Mouse (Mus musculus): ENCODE measurements around the gene Tmem184b. TPM values are rescaled to one million over a fixed set of nuclear protein-coding genes. Genes with fewer than 3 reads are reported as not detected.

Gene Tmem184b
- polyA plus RNA-seq, 1 experiment = 110 TPM

DNA sequence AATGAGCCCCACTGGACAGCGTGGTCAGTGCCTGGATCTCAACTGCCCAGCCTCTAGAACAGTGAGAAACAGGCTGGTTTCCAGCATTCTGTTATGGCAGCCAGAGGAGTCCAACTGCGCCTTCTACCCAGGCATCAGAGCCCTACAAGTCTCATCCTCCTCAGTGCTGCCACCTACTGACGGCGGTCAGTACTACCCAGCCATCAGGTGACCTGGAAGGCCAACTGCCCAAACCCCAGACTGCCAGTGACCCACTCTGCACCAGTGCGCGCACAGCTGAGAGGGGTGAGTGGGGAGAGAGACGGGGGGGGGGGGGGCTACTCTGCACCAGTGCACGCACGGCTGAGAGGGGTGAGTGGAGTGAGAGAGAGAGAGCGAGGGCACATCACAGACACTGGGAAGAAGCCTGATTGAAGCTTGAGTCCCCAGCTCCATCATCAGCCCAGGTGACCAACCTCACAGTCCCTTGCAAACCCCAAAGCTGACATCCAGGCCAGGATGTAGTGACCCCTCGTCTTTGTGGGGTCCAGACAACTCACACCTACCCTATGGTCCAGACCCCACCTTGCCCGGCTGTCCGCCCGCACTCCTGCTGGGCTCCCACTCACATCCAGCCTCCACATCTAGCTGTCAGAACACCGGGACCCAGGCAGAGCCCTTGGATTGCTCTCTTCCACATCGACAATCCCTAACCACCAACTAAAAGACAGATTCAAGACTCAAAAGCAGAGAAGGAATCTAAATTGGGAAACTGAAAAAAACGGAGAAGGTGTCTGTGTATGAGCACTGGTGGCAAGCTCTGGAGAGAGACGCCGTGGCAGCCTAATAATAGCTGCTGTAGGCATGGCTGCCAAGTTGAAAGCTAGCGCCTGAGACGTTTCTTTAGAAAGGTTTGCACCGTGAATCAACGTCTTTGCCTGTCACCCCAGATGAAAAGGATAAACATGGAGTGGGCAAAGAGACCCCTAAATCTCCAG is 22.6 kb downstream of the Tmem184b start:
- Histone ChIP-seq H3ac (ENCODE audit: control insufficient read depth, insufficient read length) (no peak overlapping the region), H3K4me2 (ENCODE audit: low read depth) (peak overlapping the region; percentile 29), H3K27me3 (ENCODE audit: control insufficient read depth, insufficient read depth, insufficient read length) (no peaks in the 10 kb centered on the region), H3K79me2 (ENCODE audit: control insufficient read depth, insufficient read depth) (peaks cover 9% of the 10 kb centered on the region), H3K36me3 (ENCODE audit: control insufficient read depth, insufficient read depth) (peaks cover 17% of the 10 kb centered on the region), H3K4me3 (no peak overlapping the region)
- TF ChIP-seq MYOG (IDR thresholded peaks at IDR 0.05; ENCODE audit: control insufficient read depth in 1 of 3, insufficient read depth in 1 of 3, insufficient read length in 2 of 3, low read depth in 2 of 3) (peak in 1 of 3 experiments; percentile 62), USF1 (IDR thresholded peaks at IDR 0.05; ENCODE audit: low read depth) (no peak), MAX (IDR thresholded peaks at IDR 0.05; ENCODE audit: low read depth) (no peak), MYOD1 (IDR thresholded peaks at IDR 0.05; ENCODE audit: control insufficient read depth in 1 of 3, insufficient read length in 2 of 3, low read depth in 2 of 3) (peak in 2 of 3 experiments; percentile 30 to 42), TCF3 (IDR thresholded peaks at IDR 0.05; ENCODE audit: insufficient read length, low read depth) (no peak), SRF (IDR thresholded peaks at IDR 0.05; ENCODE audit: control insufficient read depth, insufficient read length, low read depth) (no peak), CEBPB (IDR thresholded peaks at IDR 0.05; ENCODE audit: insufficient read depth, poor library complexity, severe bottlenecking) (no peak), REST (IDR thresholded peaks at IDR 0.05; ENCODE audit: insufficient read depth, insufficient read length) (no peak), POLR2A (IDR thresholded peaks at IDR 0.05; ENCODE audit: insufficient read length, low read depth) (no peak)

DNA sequence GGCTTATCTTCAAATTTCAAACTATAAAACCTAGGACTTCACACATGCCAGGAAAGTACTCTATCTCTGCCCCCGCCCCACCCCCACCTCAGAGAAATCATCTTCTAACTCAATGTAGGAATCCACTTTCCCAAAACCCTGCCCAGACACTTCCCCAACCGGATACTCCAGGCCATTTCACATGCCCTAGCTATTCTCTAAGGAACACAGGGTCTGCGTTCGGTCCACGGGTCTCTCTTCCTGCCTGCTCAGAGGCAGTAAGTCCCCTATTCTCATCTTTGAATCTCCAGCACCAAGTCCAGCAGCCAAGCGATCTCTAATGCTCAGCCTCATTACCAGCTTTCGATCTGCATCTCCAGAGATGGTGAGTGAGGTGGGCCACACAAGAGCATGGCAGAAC is 23.7 kb downstream of the Tmem184b start:
- TF ChIP-seq TCF3 (IDR thresholded peaks at IDR 0.05; ENCODE audit: insufficient read length, low read depth) (no peak), MYOD1 (IDR thresholded peaks at IDR 0.05; ENCODE audit: control insufficient read depth in 1 of 3, insufficient read length in 2 of 3, low read depth in 2 of 3) (no peak)
- no peak overlapping the region for H3K4me3 ChIP-seq
- H3K4me2 ChIP-seq (ENCODE audit: low read depth) = no peak overlapping the region
- H3K27me3 ChIP-seq (ENCODE audit: control insufficient read depth, insufficient read depth, insufficient read length) = no peaks in the 10 kb centered on the region
- H3K79me2 ChIP-seq (ENCODE audit: control insufficient read depth, insufficient read depth) = peaks cover 9% of the 10 kb centered on the region
- H3ac ChIP-seq (ENCODE audit: control insufficient read depth, insufficient read length) = no peak overlapping the region
- H3K36me3 ChIP-seq (ENCODE audit: control insufficient read depth, insufficient read depth) = peaks cover 23% of the 10 kb centered on the region

DNA sequence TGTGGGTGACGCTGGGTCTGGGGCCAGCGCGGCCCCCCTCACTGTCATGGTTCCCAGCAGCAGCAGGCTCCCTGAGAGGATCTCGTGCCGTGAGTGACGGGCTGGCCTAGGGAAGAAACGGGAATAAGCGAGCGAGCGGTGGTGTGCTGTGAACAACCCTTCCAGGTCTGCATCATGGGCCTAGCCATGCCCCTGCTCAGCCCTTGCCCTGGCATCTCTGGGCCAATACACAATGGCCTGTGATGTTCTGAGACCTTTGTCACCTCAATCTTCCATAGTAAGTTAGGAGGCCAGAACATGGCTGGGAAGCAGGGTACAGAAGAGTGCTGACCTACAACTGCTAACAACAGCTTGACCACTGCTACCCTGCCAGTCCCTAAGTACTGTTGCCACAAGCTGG is 24.8 kb downstream of the Tmem184b start:
- Histone ChIP-seq H3ac (ENCODE audit: control insufficient read depth, insufficient read length) (no peak overlapping the region), H3K27me3 (ENCODE audit: control insufficient read depth, insufficient read depth, insufficient read length) (no peaks in the 10 kb centered on the region), H3K4me3 (no peak overlapping the region), H3K36me3 (ENCODE audit: control insufficient read depth, insufficient read depth) (peaks cover 27% of the 10 kb centered on the region), H3K4me2 (ENCODE audit: low read depth) (no peak overlapping the region), H3K79me2 (ENCODE audit: control insufficient read depth, insufficient read depth) (peaks cover 9% of the 10 kb centered on the region)
- TF ChIP-seq MAX (IDR thresholded peaks at IDR 0.05; ENCODE audit: low read depth) (no peak), REST (IDR thresholded peaks at IDR 0.05; ENCODE audit: insufficient read depth, insufficient read length) (no peak), TCF3 (IDR thresholded peaks at IDR 0.05; ENCODE audit: insufficient read length, low read depth) (no peak)

DNA sequence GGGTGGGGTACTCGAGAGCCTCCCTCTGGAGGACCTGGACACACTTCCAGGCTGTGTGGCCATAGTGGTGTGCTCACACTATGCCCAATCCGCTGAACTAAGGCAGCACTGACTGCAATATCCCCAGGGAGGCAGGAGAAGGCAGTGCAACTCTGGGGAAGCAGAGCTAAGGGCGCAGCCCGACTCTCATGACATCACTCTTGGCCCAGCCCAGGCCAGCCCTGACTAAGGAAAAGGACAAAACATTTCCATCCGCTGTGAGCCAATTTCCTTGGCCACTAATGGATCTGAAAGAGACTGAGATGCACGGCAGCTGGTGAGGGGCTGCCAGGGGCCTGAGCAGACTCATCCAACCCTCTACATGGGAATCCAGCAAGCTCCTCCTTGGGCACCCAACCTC is 25.7 kb downstream of the Tmem184b start:
- Histone ChIP-seq H3K4me2 (ENCODE audit: low read depth) (no peak overlapping the region), H3K4me3 (no peak overlapping the region), H3ac (ENCODE audit: control insufficient read depth, insufficient read length) (no peak overlapping the region), H3K36me3 (ENCODE audit: control insufficient read depth, insufficient read depth) (peaks cover 34% of the 10 kb centered on the region), H3K79me2 (ENCODE audit: control insufficient read depth, insufficient read depth) (peaks cover 9% of the 10 kb centered on the region), H3K27me3 (ENCODE audit: control insufficient read depth, insufficient read depth, insufficient read length) (no peaks in the 10 kb centered on the region)
- TF ChIP-seq CEBPB (IDR thresholded peaks at IDR 0.05; ENCODE audit: insufficient read depth, poor library complexity, severe bottlenecking) (no peak), MAX (IDR thresholded peaks at IDR 0.05; ENCODE audit: low read depth) (no peak), TCF12 (IDR thresholded peaks at IDR 0.05; ENCODE audit: insufficient read depth, poor library complexity, severe bottlenecking) (no peak), TCF3 (IDR thresholded peaks at IDR 0.05; ENCODE audit: insufficient read length, low read depth) (no peak), MYOG (IDR thresholded peaks at IDR 0.05; ENCODE audit: control insufficient read depth in 1 of 3, insufficient read depth in 1 of 3, insufficient read length in 2 of 3, low read depth in 2 of 3) (no peak), POLR2A (IDR thresholded peaks at IDR 0.05; ENCODE audit: insufficient read length, low read depth) (no peak)

DNA sequence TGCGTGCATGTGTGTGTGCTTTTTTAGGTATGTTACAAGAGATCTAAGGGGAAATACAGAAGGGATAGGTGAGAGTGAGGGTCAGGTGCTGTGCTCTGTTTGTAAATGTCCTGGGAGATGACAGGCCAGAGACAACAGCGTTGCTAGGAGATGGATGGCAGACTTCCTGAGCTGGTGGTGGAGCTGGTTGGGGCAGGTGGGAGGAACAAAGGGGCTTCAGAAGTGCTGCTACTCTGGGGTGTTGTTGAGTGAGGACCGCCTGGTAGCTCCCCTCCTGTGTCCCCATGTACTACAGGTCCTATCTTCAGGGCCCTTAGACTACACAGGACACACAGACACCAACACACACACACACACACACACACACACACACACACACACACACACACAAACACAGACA is 28.6 kb downstream of the Tmem184b start:
- peaks cover 4% of the 10 kb centered on the region for H3K79me2 ChIP-seq (ENCODE audit: control insufficient read depth, insufficient read depth)
- no peak overlapping the region for H3ac ChIP-seq (ENCODE audit: control insufficient read depth, insufficient read length)
- peaks cover 40% of the 10 kb centered on the region for H3K36me3 ChIP-seq (ENCODE audit: control insufficient read depth, insufficient read depth)
- no peaks in the 10 kb centered on the region for H3K27me3 ChIP-seq (ENCODE audit: control insufficient read depth, insufficient read depth, insufficient read length)
- no peak overlapping the region for H3K4me2 ChIP-seq (ENCODE audit: low read depth)
- no peak overlapping the region for H3K4me3 ChIP-seq
- TF ChIP-seq REST (IDR thresholded peaks at IDR 0.05; ENCODE audit: insufficient read depth, insufficient read length) = no peak
- no peak for TF ChIP-seq TCF12 (IDR thresholded peaks at IDR 0.05; ENCODE audit: insufficient read depth, poor library complexity, severe bottlenecking)
- TF ChIP-seq MAX (IDR thresholded peaks at IDR 0.05; ENCODE audit: low read depth) = no peak
- TF ChIP-seq POLR2AphosphoS2 (IDR thresholded peaks at IDR 0.05; ENCODE audit: insufficient read length, low read depth) = no peak
- TF ChIP-seq TCF3 (IDR thresholded peaks at IDR 0.05; ENCODE audit: insufficient read length, low read depth) = no peak
- TF ChIP-seq USF1 (IDR thresholded peaks at IDR 0.05; ENCODE audit: low read depth) = no peak
- no peak for TF ChIP-seq MYOG (IDR thresholded peaks at IDR 0.05; ENCODE audit: control insufficient read depth in 1 of 3, insufficient read depth in 1 of 3, insufficient read length in 2 of 3, low read depth in 2 of 3)
- no peak for TF ChIP-seq E2F4 (IDR thresholded peaks at IDR 0.05; ENCODE audit: insufficient read depth)
- no peak for TF ChIP-seq MYOD1 (IDR thresholded peaks at IDR 0.05; ENCODE audit: control insufficient read depth in 1 of 3, insufficient read length in 2 of 3, low read depth in 2 of 3)

Measured in myocyte (in vitro differentiated cells).